Mouse (Mus musculus) limb, embryonic 11.5 days (tissue): ENCODE results near the gene Lalba. TPM values are rescaled to one million over a fixed set of nuclear protein-coding genes. Genes with fewer than 3 reads are reported as not detected.
"Not testable (repeated sequence)": the region's sequence is repeated elsewhere in the genome, so short reads cannot be mapped to it uniquely, and the experiment has no call there.

Experiments
- ATAC-seq: fragments of 200-750 bp; cut with Nextera tagmentation; 2 replicates; pipeline ENCODE4 v1.8.0; 2017; ENCODE audit warnings: low read depth; ENCODE audit not compliant: insufficient number of reproducible peaks, low FRiP score, low TSS enrichment
- DNase-seq: peaks from one replicate; pipeline ENCODE4 v3.0.0-alpha.2; 2015; ENCODE audit warnings: low spot score
- H3K27ac ChIP-seq: fragments of 300-500 bp; sonication (generic); replicated peaks from 2 replicates; pipeline ENCODE4 v1.5.1; 2014; ENCODE audit warnings: low read depth, mild to moderate bottlenecking, low read length
- H3K27me3 ChIP-seq: fragments of 300-500 bp; sonication (generic); 2 replicates; pipeline ENCODE4 v1.6.1; 2014; ENCODE audit warnings: mild to moderate bottlenecking, low read length, mixed read lengths; ENCODE audit not compliant: control insufficient read depth, insufficient read depth
- H3K36me3 ChIP-seq: fragments of 300-500 bp; sonication (generic); 2 replicates; pipeline ENCODE4 v1.6.1; 2014; ENCODE audit warnings: mild to moderate bottlenecking, low read length, moderate library complexity, mixed read lengths; ENCODE audit not compliant: control insufficient read depth, insufficient read depth
- H3K4me1 ChIP-seq: fragments of 300-500 bp; sonication (generic); 2 replicates; pipeline ENCODE4 v1.6.1; 2014; ENCODE audit warnings: low read length, mixed read lengths; ENCODE audit not compliant: control insufficient read depth, insufficient read depth
- H3K4me2 ChIP-seq: fragments of 300-500 bp; sonication (generic); 2 replicates; pipeline ENCODE4 v1.6.1; 2014; ENCODE audit warnings: low read depth, mild to moderate bottlenecking, moderate library complexity; ENCODE audit not compliant: severe bottlenecking
- H3K4me3 ChIP-seq: fragments of 300-500 bp; sonication (generic); 2 replicates; pipeline ENCODE4 v1.5.1; 2014; ENCODE audit warnings: low read depth, low read length
- H3K9ac ChIP-seq: fragments of 300-500 bp; sonication (generic); 2 replicates; pipeline ENCODE4 v1.6.1; 2014; ENCODE audit warnings: mild to moderate bottlenecking, low read length
- H3K9me3 ChIP-seq: fragments of 300-500 bp; sonication (generic); 2 replicates; pipeline ENCODE4 v1.6.1; 2016; ENCODE audit warnings: low read length; ENCODE audit not compliant: control insufficient read depth
- WGBS: fragments of 180-500 bp; shearing (Covaris S2); extraction: QIAGEN DNeasy Blood & Tissue Kit; methylation state at CpG from one replicate; pipeline ENCODE4 v1.1.7; 2014; 5-methylcytosine and 5-hydroxymethylcytosine counted together
- polyA plus RNA-seq: library from polyadenylated mRNA; unstranded; fragments of >200 nt; fragmentation: Nextera tagmentation; extraction: Ambion mirVana; gene quantifications from 2 replicates; pipeline ENCODE4 v1.2.1, GENCODE M21; 2014

Lalba gene
- polyA plus RNA-seq, 1 experiment from 2014 or later: not detected

- no peaks in the 10 kb centered on the region for H3K9me3 ChIP-seq
- 83% methylated on average over 8 of the region's 8 CpGs for WGBS
Observed at GRCm38 (mm10) chr15:98514146-98514545, 31.6 kb upstream of the Lalba start.

GRCm38 (mm10) chr15:98513676-98514075 lies 31.2 kb upstream of the Lalba start:
- not testable (repeated sequence) for DNase-seq, ATAC-seq, H3K9me3 ChIP-seq, H3K27me3 ChIP-seq, H3K27ac ChIP-seq, H3K4me1 ChIP-seq, H3K4me2 ChIP-seq, H3K36me3 ChIP-seq, H3K4me3 ChIP-seq, H3K9ac ChIP-seq
- WGBS: 68% methylated on average over 3 of the region's 3 CpGs

More at GRCm38 (mm10) chr15:98514146-98514545, 31.6 kb upstream of the Lalba start:
- Histone ChIP-seq H3K9ac (no peak overlapping the region), H3K4me2 (no peak overlapping the region), H3K4me3 (no peak overlapping the region), H3K36me3 (peaks cover 8% of the 10 kb centered on the region; the same call in 1 of the 2 replicates), H3K4me1 (no peaks in the 10 kb centered on the region), H3K27me3 (no peaks in the 10 kb centered on the region), H3K27ac (no peak overlapping the region)
- DNase-seq: no peak
- ATAC-seq: no peak

GRCm38 (mm10) chr15:98512799-98513321 lies 30.3 kb upstream of the Lalba start:
- H3K4me3 ChIP-seq: no peak overlapping the region
- no peak for DNase-seq
- no peak overlapping the region for H3K4me2 ChIP-seq
- no peaks in the 10 kb centered on the region for H3K9me3 ChIP-seq
- H3K9ac ChIP-seq: no peak overlapping the region
- no peaks in the 10 kb centered on the region for H3K4me1 ChIP-seq
- 61% methylated on average over 17 of the region's 17 CpGs for WGBS
- no peaks in the 10 kb centered on the region for H3K27me3 ChIP-seq
- H3K36me3 ChIP-seq: peaks cover 3% of the 10 kb centered on the region; the same call in 1 of the 2 replicates
- no peak for ATAC-seq
- no peak overlapping the region for H3K27ac ChIP-seq

GRCm38 (mm10) chr15:98512232-98512631 lies 29.7 kb upstream of the Lalba start:
- H3K4me1 ChIP-seq: no peaks in the 10 kb centered on the region
- 74% methylated on average over 8 of the region's 8 CpGs for WGBS
- DNase-seq (no peak), ATAC-seq (no peak)
- no peaks in the 10 kb centered on the region for H3K9me3 ChIP-seq
- no peak overlapping the region for H3K27ac ChIP-seq
- H3K27me3 ChIP-seq: no peaks in the 10 kb centered on the region
- H3K36me3 ChIP-seq: no peaks in the 10 kb centered on the region; the same call in 1 of the 2 replicates
- no peak overlapping the region for H3K9ac ChIP-seq
- no peak overlapping the region for H3K4me3 ChIP-seq
- H3K4me2 ChIP-seq: no peak overlapping the region

GRCm38 (mm10) chr15:98511386-98511928 lies 28.9 kb upstream of the Lalba start:
- Histone ChIP-seq H3K27me3 (no peaks in the 10 kb centered on the region), H3K27ac (no peak overlapping the region), H3K36me3 (no peaks in the 10 kb centered on the region), H3K4me3 (no peak overlapping the region), H3K9ac (no peak overlapping the region), H3K4me2 (no peak overlapping the region), H3K9me3 (no peaks in the 10 kb centered on the region), H3K4me1 (no peaks in the 10 kb centered on the region)
- ATAC-seq: no peak
- 82% methylated on average over 13 of the region's 13 CpGs for WGBS
- DNase-seq: no peak

GRCm38 (mm10) chr15:98510438-98511385 lies 28.2 kb upstream of the Lalba start:
- no peaks in the 10 kb centered on the region for H3K4me1 ChIP-seq
- no peak overlapping the region for H3K4me3 ChIP-seq

GRCm38 (mm10) chr15:98509387-98509786 lies 26.9 kb upstream of the Lalba start:
- no peak for ATAC-seq
- H3K27me3 ChIP-seq: no peaks in the 10 kb centered on the region
- 60% methylated on average over 2 of the region's 2 CpGs for WGBS

More at GRCm38 (mm10) chr15:98510438-98511385, 28.2 kb upstream of the Lalba start:
- Histone ChIP-seq H3K4me2 (peak overlapping the region; percentile 13; the same call in 1 of the 2 replicates), H3K9ac (no peak overlapping the region), H3K9me3 (no peaks in the 10 kb centered on the region), H3K36me3 (no peaks in the 10 kb centered on the region), H3K27me3 (no peaks in the 10 kb centered on the region), H3K27ac (no peak overlapping the region)
- WGBS: 28% methylated on average over 25 of the region's 25 CpGs
- ATAC-seq (no peak), DNase-seq (peak; percentile 88)

GRCm38 (mm10) chr15:98507321-98507720 lies 24.8 kb upstream of the Lalba start:
- no peaks in the 10 kb centered on the region for H3K9me3 ChIP-seq
- no peak for DNase-seq

More at GRCm38 (mm10) chr15:98509387-98509786, 26.9 kb upstream of the Lalba start:
- no peak overlapping the region for H3K4me2 ChIP-seq
- no peaks in the 10 kb centered on the region for H3K9me3 ChIP-seq
- no peak for DNase-seq
- no peaks in the 10 kb centered on the region for H3K36me3 ChIP-seq
- no peak overlapping the region for H3K27ac ChIP-seq
- H3K9ac ChIP-seq: no peak overlapping the region
- H3K4me1 ChIP-seq: no peaks in the 10 kb centered on the region
- H3K4me3 ChIP-seq: no peak overlapping the region

More at GRCm38 (mm10) chr15:98507321-98507720, 24.8 kb upstream of the Lalba start:
- WGBS: 85% methylated on average over 6 of the region's 6 CpGs
- no peak overlapping the region for H3K4me3 ChIP-seq
- H3K27me3 ChIP-seq: no peaks in the 10 kb centered on the region
- H3K36me3 ChIP-seq: no peaks in the 10 kb centered on the region
- no peak overlapping the region for H3K4me2 ChIP-seq
- H3K9ac ChIP-seq: no peak overlapping the region
- ATAC-seq: no peak
- H3K27ac ChIP-seq: no peak overlapping the region
- H3K4me1 ChIP-seq: no peaks in the 10 kb centered on the region
